Mouse (Mus musculus) bone marrow macrophage, adult 2 months (primary cell): ENCODE results near the gene Epdr1. TPM values are rescaled to one million over a fixed set of nuclear protein-coding genes. Genes with fewer than 3 reads are reported as not detected.
"Not testable (repeated sequence)": the region's sequence is repeated elsewhere in the genome, so short reads cannot be mapped to it uniquely, and the experiment has no call there.

Experiments used
- H3K27ac ChIP-seq: 2 replicates; pipeline ENCODE4 v1.5.1; 2012; ENCODE audit warnings: low read depth, low read length; ENCODE audit not compliant: insufficient read depth
- H3K4me1 ChIP-seq: 2 replicates; pipeline ENCODE4 v1.6.1; 2012; ENCODE audit warnings: low read length; ENCODE audit not compliant: control insufficient read depth, insufficient read depth
- H3K4me3 ChIP-seq: 2 replicates; pipeline ENCODE4 v1.5.1; 2012; ENCODE audit warnings: mild to moderate bottlenecking, low read length, moderate library complexity; ENCODE audit not compliant: insufficient read depth
- CTCF ChIP-seq: IDR thresholded peaks from 2 replicates; pipeline ENCODE4 v1.5.1; 2012; ENCODE audit warnings: low read depth, mild to moderate bottlenecking, low read length, moderate library complexity
- POLR2A ChIP-seq: IDR thresholded peaks from 2 replicates; pipeline ENCODE4 v1.6.1; 2012; ENCODE audit warnings: mild to moderate bottlenecking, low read depth, low read length, borderline replicate concordance
- polyA plus RNA-seq: library from polyadenylated mRNA; stranded (reverse); fragments of >200 nt; gene quantifications from 2 replicates; pipeline ENCODE4 v1.2.4, GENCODE M21; 2012; ENCODE audit not compliant: missing spikeins, insufficient read depth, insufficient read length

Gene Epdr1
- polyA plus RNA-seq, 1 experiment = 0.38 TPM

DNA sequence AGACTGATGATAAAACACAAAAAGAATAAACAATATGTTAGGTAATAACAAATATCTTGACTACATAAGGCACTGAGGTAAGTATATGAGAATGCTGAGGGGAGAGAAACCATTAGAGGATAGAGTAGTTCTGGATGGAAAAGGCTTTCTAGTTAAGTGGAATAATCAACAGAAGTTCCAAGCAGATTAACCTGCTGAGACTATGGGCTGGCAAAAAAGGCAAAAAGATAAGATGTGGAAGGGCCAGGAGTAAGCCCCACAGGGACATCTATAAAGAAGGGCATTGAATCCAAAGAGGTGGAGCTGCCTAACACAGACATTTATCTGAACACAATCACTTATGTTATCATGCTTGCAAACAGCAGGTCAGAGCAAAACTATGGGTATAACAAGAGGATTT lies 11.6 kb downstream of the Epdr1 start:
- TF ChIP-seq POLR2A (no peak), CTCF (no peak)
- Histone ChIP-seq H3K27ac (no peak overlapping the region), H3K4me3 (no peak overlapping the region), H3K4me1 (no peaks in the 10 kb centered on the region)

- TF ChIP-seq CTCF (no peak), POLR2A (no peak)
- Histone ChIP-seq H3K4me3 (no peak overlapping the region), H3K4me1 (no peaks in the 10 kb centered on the region), H3K27ac (no peak overlapping the region)
Measured at GRCm38 (mm10) chr13:19604916-19605315, 14.8 kb downstream of the Epdr1 start.

- H3K4me1 ChIP-seq = no peaks in the 10 kb centered on the region
- no peak overlapping the region for H3K4me3 ChIP-seq
- no peak overlapping the region for H3K27ac ChIP-seq
- TF ChIP-seq CTCF = no peak
- no peak for TF ChIP-seq POLR2A
Measured at GRCm38 (mm10) chr13:19603719-19604118, 16.0 kb downstream of the Epdr1 start.

GRCm38 (mm10) chr13:19602531-19602930 lies 17.2 kb downstream of the Epdr1 start:
- Histone ChIP-seq H3K4me3 (no peak overlapping the region), H3K4me1 (no peaks in the 10 kb centered on the region), H3K27ac (no peak overlapping the region)
- TF ChIP-seq CTCF (no peak), POLR2A (no peak)

- H3K4me3 ChIP-seq = no peak overlapping the region
- TF ChIP-seq POLR2A = no peak
- TF ChIP-seq CTCF = no peak
- H3K27ac ChIP-seq = no peak overlapping the region
- H3K4me1 ChIP-seq = no peaks in the 10 kb centered on the region
Measured at GRCm38 (mm10) chr13:19599242-19599641, 20.5 kb downstream of the Epdr1 start.

DNA sequence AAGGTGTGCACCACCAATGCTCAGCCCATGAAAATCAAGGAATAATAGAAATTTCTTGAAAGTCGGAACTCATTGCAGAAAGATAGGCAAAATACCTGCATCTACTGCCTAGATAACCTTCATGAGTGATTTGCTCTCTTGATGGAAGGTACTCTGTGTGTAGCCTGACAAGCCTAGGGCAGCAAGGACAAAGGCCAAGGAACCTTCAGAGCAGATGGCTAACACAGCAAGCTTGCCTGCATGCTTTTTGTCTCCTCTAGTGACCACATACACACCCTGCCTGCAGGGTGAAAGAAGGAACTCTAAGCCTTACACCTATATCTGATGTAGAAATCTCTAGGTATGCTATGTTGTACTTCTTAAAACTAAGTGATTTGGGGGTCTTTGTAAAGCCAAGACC lies 24.6 kb downstream of the Epdr1 start:
- Histone ChIP-seq H3K4me3 (no peak overlapping the region), H3K4me1 (no peaks in the 10 kb centered on the region)
- no peak for TF ChIP-seq POLR2A
- no peak for TF ChIP-seq CTCF

DNA sequence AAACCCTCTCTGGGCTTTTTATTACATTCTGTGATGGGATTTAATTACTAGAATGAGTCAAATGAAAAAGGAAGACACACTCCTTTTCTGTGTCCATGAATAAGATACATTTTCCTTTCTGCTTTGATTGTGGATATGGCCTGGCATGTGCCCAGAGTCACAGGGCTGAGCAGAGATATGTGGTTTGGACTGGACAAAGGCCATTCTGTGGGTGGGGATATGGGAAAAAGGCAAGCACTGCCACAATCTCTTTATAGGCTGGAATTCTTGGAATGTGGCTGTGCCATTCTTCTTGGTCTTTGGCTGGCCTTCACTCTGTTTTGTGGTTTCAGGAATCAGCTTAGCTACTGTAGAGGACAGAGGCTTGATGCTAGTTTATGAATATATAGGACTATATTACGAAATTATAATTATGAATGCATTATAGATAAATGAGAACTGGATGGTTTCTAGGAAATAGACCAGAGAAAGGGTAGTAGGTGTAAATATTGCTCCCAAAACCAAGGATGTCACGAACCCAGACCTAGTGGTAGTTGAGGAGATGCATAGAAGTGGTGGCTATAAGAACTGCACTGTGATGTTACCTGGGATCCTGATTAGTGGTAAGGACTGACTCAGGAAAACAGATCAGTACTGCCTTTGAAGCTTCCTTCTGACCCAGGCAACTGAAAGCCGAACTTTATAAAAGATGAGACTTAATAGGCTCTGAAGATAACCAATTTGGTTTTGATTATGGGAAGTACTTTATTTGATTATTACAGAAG lies 28.5 kb downstream of the Epdr1 start:
- no peak overlapping the region for H3K27ac ChIP-seq
- no peak overlapping the region for H3K4me3 ChIP-seq
- TF ChIP-seq CTCF (no peak), POLR2A (no peak)
- no peaks in the 10 kb centered on the region for H3K4me1 ChIP-seq

More for the DNA sequence above, 24.6 kb downstream of the Epdr1 start:
- no peak overlapping the region for H3K27ac ChIP-seq

GRCm38 (mm10) chr13:19575947-19576346 lies 43.8 kb downstream of the Epdr1 start:
- TF ChIP-seq POLR2A (no peak), CTCF (no peak)
- Histone ChIP-seq H3K27ac (no peak overlapping the region), H3K4me1 (no peaks in the 10 kb centered on the region), H3K4me3 (no peak overlapping the region)

DNA sequence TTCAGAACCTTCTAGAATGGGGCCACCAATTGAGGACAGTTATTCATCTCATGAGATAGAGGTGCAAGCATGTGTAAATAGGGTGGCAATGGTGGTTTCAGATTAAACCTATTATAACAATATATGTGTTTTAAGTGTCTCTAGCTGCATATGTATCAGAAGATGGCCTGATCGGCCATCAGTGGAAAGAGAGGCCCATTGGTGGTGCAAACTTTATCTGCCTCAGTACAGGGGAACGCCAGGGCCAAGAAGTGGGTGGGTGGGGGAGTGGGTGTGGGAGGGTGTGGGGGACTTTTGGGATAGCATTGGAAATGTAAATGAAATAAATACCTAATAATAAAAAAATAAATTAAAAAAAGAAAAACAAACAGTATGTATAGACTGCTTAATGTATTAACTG lies 45.0 kb downstream of the Epdr1 start:
- H3K27ac ChIP-seq, H3K4me3 ChIP-seq, H3K4me1 ChIP-seq: not testable (repeated sequence)

- H3K4me1 ChIP-seq, H3K27ac ChIP-seq, H3K4me3 ChIP-seq: not testable (repeated sequence)
Measured at GRCm38 (mm10) chr13:19570166-19570565, 49.6 kb downstream of the Epdr1 start.

DNA sequence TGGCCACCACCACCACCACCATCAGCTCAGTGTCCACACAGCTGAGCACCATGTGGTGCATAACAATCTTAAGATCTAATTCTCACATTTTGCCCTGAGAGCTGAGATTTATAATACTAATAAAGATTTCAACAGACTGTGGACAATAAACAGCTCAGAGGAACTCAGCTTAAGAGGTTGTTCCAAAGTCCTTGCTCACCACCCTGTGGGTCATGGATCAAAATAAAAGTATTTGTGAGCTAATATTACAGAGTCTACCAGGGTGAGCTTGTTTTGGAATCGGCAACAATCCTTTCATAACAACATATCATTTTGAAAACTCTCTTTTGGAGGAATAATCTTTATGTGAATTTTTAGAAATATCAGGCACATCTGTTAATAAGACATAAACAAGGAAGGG lies 57.2 kb downstream of the Epdr1 start:
- no peak overlapping the region for H3K4me3 ChIP-seq
- H3K27ac ChIP-seq = no peak overlapping the region
- TF ChIP-seq CTCF (no peak), POLR2A (no peak)
- no peaks in the 10 kb centered on the region for H3K4me1 ChIP-seq
